Mouse (Mus musculus) frontal cortex, adult 2 months (tissue): Measurements from ENCODE around the gene Mfsd12. TPM values are rescaled to one million over a fixed set of nuclear protein-coding genes. Genes with fewer than 3 reads are reported as not detected.

Experiments
- DNase-seq, 2 experiments: peaks; one replicate each; pipeline ENCODE4 v3.0.0; 2022; ENCODE audit warnings: low spot score in 1 of 2; ENCODE audit errors: extremely low spot score in 1 of 2
- polyA plus RNA-seq: library from polyadenylated mRNA; depleted of rRNA; stranded (reverse); fragments of >200 nt; gene quantifications from 2 replicates; pipeline ENCODE4 v1.2.3, GENCODE M21; 2012

Mfsd12 gene
- polyA plus RNA-seq, 1 experiment = 27.5 TPM

GRCm38 (mm10) chr10:81377793-81378552, 20.7 kb downstream of the Mfsd12 start, which contains the start of gene Fzr1:
Gene Fzr1 (minus strand): TSS chr10:81378516.
- no peak for DNase-seq

GRCm38 (mm10) chr10:81378553-81379182, 21.4 kb downstream of the Mfsd12 start:
- peak; percentile 100 for DNase-seq

- no peak for DNase-seq
These were observed 21.9 kb downstream of the Mfsd12 start for GRCm38 (mm10) chr10:81379183-81379553.

- DNase-seq = no peak
These were observed 22.6 kb downstream of the Mfsd12 start for GRCm38 (mm10) chr10:81379809-81380378.

- DNase-seq = no peak
These were observed 24.7 kb downstream of the Mfsd12 start for GRCm38 (mm10) chr10:81382039-81382438.

GRCm38 (mm10) chr10:81383802-81384604, 26.7 kb downstream of the Mfsd12 start, which contains the start of the genes Dohh and Gm48551:
Gene Dohh (plus strand): TSS chr10:81384428.
Gene Gm48551 (plus strand): TSS chr10:81384466.
- DNase-seq = peak; percentile 97 to 100

GRCm38 (mm10) chr10:81384605-81384982, 27.3 kb downstream of the Mfsd12 start:
- DNase-seq = no peak

- DNase-seq = no peak
These were observed 28.5 kb downstream of the Mfsd12 start for GRCm38 (mm10) chr10:81385603-81386306.

GRCm38 (mm10) chr10:81387716-81388115, 30.4 kb downstream of the Mfsd12 start:
- no peak for DNase-seq

GRCm38 (mm10) chr10:81388505-81389055, 31.3 kb downstream of the Mfsd12 start, which contains the start of gene Gm48552:
Gene Gm48552 (plus strand): TSS chr10:81389005.
- DNase-seq = no peak

- DNase-seq = no peak
These were observed 32.1 kb downstream of the Mfsd12 start for GRCm38 (mm10) chr10:81389373-81389772.

GRCm38 (mm10) chr10:81389801-81390677, 32.7 kb downstream of the Mfsd12 start:
- peak in 1 of 2 experiments; percentile 83 for DNase-seq

GRCm38 (mm10) chr10:81390678-81390965, 33.3 kb downstream of the Mfsd12 start:
- DNase-seq = no peak

GRCm38 (mm10) chr10:81392270-81392669, 35.0 kb downstream of the Mfsd12 start:
- no peak for DNase-seq

- no peak for DNase-seq
These were observed 35.5 kb downstream of the Mfsd12 start, which contains the start of gene Smim24 for GRCm38 (mm10) chr10:81392781-81393185. Gene Smim24 (plus strand): TSS chr10:81393051.

GRCm38 (mm10) chr10:81393456-81394063, 36.3 kb downstream of the Mfsd12 start:
- DNase-seq = no peak

GRCm38 (mm10) chr10:81395127-81395526, 37.8 kb downstream of the Mfsd12 start:
- DNase-seq = peak in 1 of 2 experiments; percentile 75

- DNase-seq = no peak
These were observed 38.6 kb downstream of the Mfsd12 start for GRCm38 (mm10) chr10:81395865-81396264.
